Mouse (Mus musculus): ENCODE measurements around the gene Vat1l. TPM values are rescaled to one million over a fixed set of nuclear protein-coding genes. Genes with fewer than 3 reads are reported as not detected.

The Vat1l gene
- polyA plus RNA-seq, 1 experiment from 2014 or later = 9.6 TPM

DNA sequence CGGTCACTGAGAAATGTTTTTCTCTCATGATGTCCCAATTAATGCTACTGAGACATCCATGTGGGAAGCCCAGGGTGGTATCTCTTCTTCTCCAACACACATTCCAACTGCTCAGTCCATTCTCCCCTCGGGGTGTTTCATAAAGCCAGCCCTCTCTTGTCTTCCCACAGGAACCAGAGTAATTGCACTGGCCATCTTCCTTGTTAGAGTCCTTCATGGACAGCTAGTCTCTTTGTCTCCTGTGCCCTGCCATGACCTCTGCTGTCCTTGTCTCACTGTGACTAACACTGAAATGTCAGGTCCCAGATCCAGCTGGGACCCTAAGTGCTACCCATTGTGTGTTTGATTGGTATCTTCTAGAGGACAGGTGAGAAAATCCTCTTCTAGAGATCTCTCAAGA, 116.7 kb downstream of the Vat1l start:
- no peaks in the 10 kb centered on the region for H3K4me1 ChIP-seq (ENCODE audit: control insufficient read depth, insufficient read depth, low read length)
- no peak overlapping the region for H3K27ac ChIP-seq (ENCODE audit: low read depth, low read length)
- DNase-seq (ENCODE audit: low spot score) (no peak), ATAC-seq (ENCODE audit: insufficient read depth, low FRiP score, low TSS enrichment) (no peak)
- H3K9ac ChIP-seq (ENCODE audit: low read length) = no peak overlapping the region
- no peaks in the 10 kb centered on the region for H3K36me3 ChIP-seq (ENCODE audit: control insufficient read depth, insufficient read depth, low read length)
- 80% methylated on average over 2 of the region's 2 CpGs for WGBS
- H3K4me3 ChIP-seq (ENCODE audit: low read depth, low read length) = no peak overlapping the region
- no peak overlapping the region for H3K4me2 ChIP-seq (ENCODE audit: low read depth)
- no peaks in the 10 kb centered on the region for H3K9me3 ChIP-seq (ENCODE audit: control insufficient read depth, low read length)
- H3K27me3 ChIP-seq (ENCODE audit: control insufficient read depth, insufficient read depth, low read length) = no peaks in the 10 kb centered on the region

GRCm38 (mm10) chr8:114331928-114332327, 126.5 kb downstream of the Vat1l start:
- no peak overlapping the region for H3K4me2 ChIP-seq (ENCODE audit: low read depth)
- ATAC-seq (ENCODE audit: insufficient read depth, low FRiP score, low TSS enrichment) (0 out of 2 replicates have a peak, but pooled peaks have one; percentile 31), DNase-seq (ENCODE audit: low spot score) (no peak)
- peaks cover 2% of the 10 kb centered on the region; the same call in 1 of the 2 replicates for H3K4me1 ChIP-seq (ENCODE audit: control insufficient read depth, insufficient read depth, low read length)
- no peaks in the 10 kb centered on the region for H3K9me3 ChIP-seq (ENCODE audit: control insufficient read depth, low read length)
- H3K9ac ChIP-seq (ENCODE audit: low read length) = no peak overlapping the region
- H3K27ac ChIP-seq (ENCODE audit: low read depth, low read length) = peak overlapping the region; percentile 11; the same call in 1 of the 2 replicates
- no peaks in the 10 kb centered on the region for H3K36me3 ChIP-seq (ENCODE audit: control insufficient read depth, insufficient read depth, low read length)
- H3K4me3 ChIP-seq (ENCODE audit: low read depth, low read length) = no peak overlapping the region
- 58% methylated on average over 5 of the region's 5 CpGs for WGBS
- H3K27me3 ChIP-seq (ENCODE audit: control insufficient read depth, insufficient read depth, low read length) = no peaks in the 10 kb centered on the region

DNA sequence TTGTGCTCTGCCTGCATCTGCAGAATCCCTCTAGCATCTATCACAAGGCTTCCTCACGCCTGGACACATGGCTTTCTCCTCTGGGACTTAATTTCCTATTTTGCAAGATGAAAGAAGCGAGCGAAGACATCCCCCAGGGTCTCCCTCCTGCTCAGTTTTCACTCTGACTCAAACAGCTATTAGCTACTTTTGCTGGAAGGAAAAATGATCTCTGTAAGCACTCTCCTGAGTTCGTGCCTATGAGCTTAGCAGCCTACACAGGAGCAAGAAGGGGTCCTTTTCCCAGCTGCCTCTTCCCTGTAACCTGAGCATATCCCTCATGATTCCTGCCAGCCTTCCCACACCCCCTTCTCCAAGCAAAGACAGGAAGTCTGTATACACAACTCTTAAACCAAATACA, 127.5 kb downstream of the Vat1l start:
- no peaks in the 10 kb centered on the region for H3K27me3 ChIP-seq (ENCODE audit: control insufficient read depth, insufficient read depth, low read length)
- DNase-seq (ENCODE audit: low spot score) (peak; percentile 40), ATAC-seq (ENCODE audit: insufficient read depth, low FRiP score, low TSS enrichment) (no peak)
- H3K27ac ChIP-seq (ENCODE audit: low read depth, low read length) = peak overlapping the region; percentile 35; the same call in 1 of the 2 replicates
- no peaks in the 10 kb centered on the region for H3K36me3 ChIP-seq (ENCODE audit: control insufficient read depth, insufficient read depth, low read length)
- H3K4me3 ChIP-seq (ENCODE audit: low read depth, low read length) = no peak overlapping the region
- H3K4me1 ChIP-seq (ENCODE audit: control insufficient read depth, insufficient read depth, low read length) = peaks cover 2% of the 10 kb centered on the region; the same call in 1 of the 2 replicates
- H3K9ac ChIP-seq (ENCODE audit: low read length) = no peak overlapping the region
- H3K9me3 ChIP-seq (ENCODE audit: control insufficient read depth, low read length) = no peaks in the 10 kb centered on the region
- 42% methylated on average over 4 of the region's 4 CpGs for WGBS
- H3K4me2 ChIP-seq (ENCODE audit: low read depth) = no peak overlapping the region

GRCm38 (mm10) chr8:114335721-114336120, 130.3 kb downstream of the Vat1l start:
- no peaks in the 10 kb centered on the region for H3K36me3 ChIP-seq (ENCODE audit: control insufficient read depth, insufficient read depth, low read length)
- peaks cover 2% of the 10 kb centered on the region; the same call in 1 of the 2 replicates for H3K4me1 ChIP-seq (ENCODE audit: control insufficient read depth, insufficient read depth, low read length)
- no peak overlapping the region for H3K9ac ChIP-seq (ENCODE audit: low read length)
- no peaks in the 10 kb centered on the region for H3K9me3 ChIP-seq (ENCODE audit: control insufficient read depth, low read length)
- no peak overlapping the region for H3K27ac ChIP-seq (ENCODE audit: low read depth, low read length)
- no peak overlapping the region for H3K4me3 ChIP-seq (ENCODE audit: low read depth, low read length)
- H3K4me2 ChIP-seq (ENCODE audit: low read depth) = no peak overlapping the region
- DNase-seq (ENCODE audit: low spot score) = no peak
- no peak for ATAC-seq (ENCODE audit: insufficient read depth, low FRiP score, low TSS enrichment)
- WGBS = 49% methylated on average over 8 of the region's 8 CpGs
- H3K27me3 ChIP-seq (ENCODE audit: control insufficient read depth, insufficient read depth, low read length) = no peaks in the 10 kb centered on the region

- no peaks in the 10 kb centered on the region for H3K9me3 ChIP-seq (ENCODE audit: control insufficient read depth, low read length)
- WGBS = 74% methylated on average over 5 of the region's 5 CpGs
- ATAC-seq (ENCODE audit: insufficient read depth, low FRiP score, low TSS enrichment) (no peak), DNase-seq (ENCODE audit: low spot score) (no peak)
- no peaks in the 10 kb centered on the region for H3K4me1 ChIP-seq (ENCODE audit: control insufficient read depth, insufficient read depth, low read length)
- H3K36me3 ChIP-seq (ENCODE audit: control insufficient read depth, insufficient read depth, low read length) = no peaks in the 10 kb centered on the region
- no peaks in the 10 kb centered on the region for H3K27me3 ChIP-seq (ENCODE audit: control insufficient read depth, insufficient read depth, low read length)
- H3K4me2 ChIP-seq (ENCODE audit: low read depth) = no peak overlapping the region
- H3K9ac ChIP-seq (ENCODE audit: low read length) = no peak overlapping the region
- H3K27ac ChIP-seq (ENCODE audit: low read depth, low read length) = no peak overlapping the region
- H3K4me3 ChIP-seq (ENCODE audit: low read depth, low read length) = no peak overlapping the region
Measured at GRCm38 (mm10) chr8:114342276-114342675, 136.9 kb downstream of the Vat1l start.

DNA sequence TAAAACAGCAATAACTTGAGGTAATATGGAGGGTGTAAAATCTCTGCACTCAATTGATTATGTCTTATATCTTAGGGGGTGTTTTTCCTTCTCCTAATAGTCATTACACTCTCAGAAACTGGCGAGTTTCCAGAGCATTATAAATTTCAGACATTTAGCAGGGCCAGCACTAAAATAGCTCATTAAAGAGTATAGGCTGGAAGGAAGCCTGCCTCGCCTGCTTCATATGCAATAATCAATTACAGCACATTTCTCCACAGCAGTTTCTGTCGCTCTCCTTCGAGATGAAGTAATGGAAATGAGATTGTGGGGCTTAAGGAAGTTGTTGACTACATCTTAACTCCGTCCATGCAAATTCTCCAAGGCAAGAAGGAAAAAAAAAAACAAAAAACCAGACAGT, 139.4 kb downstream of the Vat1l start:
- ATAC-seq (ENCODE audit: insufficient read depth, low FRiP score, low TSS enrichment) (no peak), DNase-seq (ENCODE audit: low spot score) (no peak)
- Histone ChIP-seq H3K36me3 (ENCODE audit: control insufficient read depth, insufficient read depth, low read length) (no peaks in the 10 kb centered on the region), H3K4me3 (ENCODE audit: low read depth, low read length) (no peak overlapping the region), H3K9ac (ENCODE audit: low read length) (no peak overlapping the region), H3K4me1 (ENCODE audit: control insufficient read depth, insufficient read depth, low read length) (no peaks in the 10 kb centered on the region), H3K9me3 (ENCODE audit: control insufficient read depth, low read length) (no peaks in the 10 kb centered on the region), H3K4me2 (ENCODE audit: low read depth) (no peak overlapping the region), H3K27me3 (ENCODE audit: control insufficient read depth, insufficient read depth, low read length) (no peaks in the 10 kb centered on the region), H3K27ac (ENCODE audit: low read depth, low read length) (no peak overlapping the region)
- 83% methylated on average over 5 of the region's 5 CpGs for WGBS

- no peak overlapping the region for H3K4me3 ChIP-seq (ENCODE audit: low read depth, low read length)
- WGBS = 70% methylated on average over 1 of the region's 2 CpGs
- no peaks in the 10 kb centered on the region for H3K27me3 ChIP-seq (ENCODE audit: control insufficient read depth, insufficient read depth, low read length)
- H3K9ac ChIP-seq (ENCODE audit: low read length) = no peak overlapping the region
- DNase-seq (ENCODE audit: low spot score) = no peak
- no peaks in the 10 kb centered on the region for H3K4me1 ChIP-seq (ENCODE audit: control insufficient read depth, insufficient read depth, low read length)
- no peak overlapping the region for H3K4me2 ChIP-seq (ENCODE audit: low read depth)
- ATAC-seq (ENCODE audit: insufficient read depth, low FRiP score, low TSS enrichment) = no peak
- H3K36me3 ChIP-seq (ENCODE audit: control insufficient read depth, insufficient read depth, low read length) = no peaks in the 10 kb centered on the region
- no peaks in the 10 kb centered on the region for H3K9me3 ChIP-seq (ENCODE audit: control insufficient read depth, low read length)
- H3K27ac ChIP-seq (ENCODE audit: low read depth, low read length) = no peak overlapping the region
Measured at GRCm38 (mm10) chr8:114346045-114346444, 140.6 kb downstream of the Vat1l start.

DNA sequence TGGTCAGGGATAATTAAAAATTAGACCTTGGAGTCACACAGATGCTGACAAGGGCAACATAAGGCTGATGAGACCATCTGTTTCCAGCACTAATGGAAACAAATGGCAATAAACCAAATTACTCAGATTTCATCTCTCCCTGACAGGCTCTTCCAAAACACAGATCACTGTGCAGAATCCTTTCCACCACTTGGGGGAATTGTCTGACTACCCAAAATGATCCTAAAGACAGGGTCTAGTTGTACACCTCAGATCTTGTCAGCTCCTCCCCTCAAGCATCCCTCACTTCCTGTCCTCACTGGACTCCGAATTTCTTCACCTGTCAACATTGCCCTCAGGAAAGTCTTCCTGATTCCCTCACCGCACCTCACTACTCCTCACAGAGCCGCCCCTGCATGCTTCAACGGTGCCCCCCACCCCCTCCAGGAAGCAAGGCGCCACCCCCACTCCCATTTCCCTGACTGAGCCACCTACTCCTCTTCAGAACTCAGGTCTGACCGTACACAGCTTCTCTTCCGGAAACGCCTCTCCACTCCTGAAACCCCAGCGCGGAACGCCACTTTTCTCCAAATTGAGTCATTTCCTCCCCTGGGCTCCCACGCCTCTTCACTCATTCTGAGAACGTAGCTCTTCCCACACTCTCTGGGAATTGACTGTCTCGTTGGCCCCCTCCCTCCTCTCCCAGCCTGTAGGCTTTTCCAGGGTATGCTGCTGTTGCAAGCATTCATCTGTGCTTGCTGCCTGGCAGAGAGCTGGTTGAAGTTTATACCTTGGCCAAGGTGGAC, 146.4 kb downstream of the Vat1l start:
- no peak overlapping the region for H3K9ac ChIP-seq (ENCODE audit: low read length)
- no peaks in the 10 kb centered on the region for H3K4me1 ChIP-seq (ENCODE audit: control insufficient read depth, insufficient read depth, low read length)
- H3K27ac ChIP-seq (ENCODE audit: low read depth, low read length) = no peak overlapping the region
- ATAC-seq (ENCODE audit: insufficient read depth, low FRiP score, low TSS enrichment) (no peak), DNase-seq (ENCODE audit: low spot score) (no peak)
- H3K4me3 ChIP-seq (ENCODE audit: low read depth, low read length) = no peak overlapping the region
- WGBS = 67% methylated on average over 14 of the region's 14 CpGs
- H3K36me3 ChIP-seq (ENCODE audit: control insufficient read depth, insufficient read depth, low read length) = no peaks in the 10 kb centered on the region
- no peaks in the 10 kb centered on the region for H3K9me3 ChIP-seq (ENCODE audit: control insufficient read depth, low read length)
- no peak overlapping the region for H3K4me2 ChIP-seq (ENCODE audit: low read depth)
- no peaks in the 10 kb centered on the region for H3K27me3 ChIP-seq (ENCODE audit: control insufficient read depth, insufficient read depth, low read length)

GRCm38 (mm10) chr8:114360506-114360905, 155.1 kb downstream of the Vat1l start:
- no peaks in the 10 kb centered on the region for H3K36me3 ChIP-seq (ENCODE audit: control insufficient read depth, insufficient read depth, low read length)
- H3K4me1 ChIP-seq (ENCODE audit: control insufficient read depth, insufficient read depth, low read length) = no peaks in the 10 kb centered on the region
- 71% methylated on average over 8 of the region's 8 CpGs for WGBS
- no peak overlapping the region for H3K4me2 ChIP-seq (ENCODE audit: low read depth)
- H3K4me3 ChIP-seq (ENCODE audit: low read depth, low read length) = no peak overlapping the region
- no peak for DNase-seq (ENCODE audit: low spot score)
- no peak for ATAC-seq (ENCODE audit: insufficient read depth, low FRiP score, low TSS enrichment)
- no peak overlapping the region for H3K27ac ChIP-seq (ENCODE audit: low read depth, low read length)
- H3K27me3 ChIP-seq (ENCODE audit: control insufficient read depth, insufficient read depth, low read length) = no peaks in the 10 kb centered on the region
- no peaks in the 10 kb centered on the region for H3K9me3 ChIP-seq (ENCODE audit: control insufficient read depth, low read length)
- no peak overlapping the region for H3K9ac ChIP-seq (ENCODE audit: low read length)

All from neural tube, embryonic 11.5 days (tissue).